Mouse (Mus musculus) large intestine, adult 2 months (tissue): ENCODE data around the gene Kdelc2. TPM values are rescaled to one million over a fixed set of nuclear protein-coding genes. Genes with fewer than 3 reads are reported as not detected.

Source experiments
- DNase-seq: peaks from one replicate; pipeline ENCODE4 v3.0.0-alpha.2; 2012; ENCODE audit warnings: low read depth, low spot score
- WGBS: fragments of 180-500 bp; shearing (Covaris S2); methylation state at CpG from one replicate; pipeline ENCODE4 v1.1.7; 2018; 5-methylcytosine and 5-hydroxymethylcytosine counted together
- polyA plus RNA-seq: library from polyadenylated mRNA; depleted of rRNA; stranded (reverse); fragments of >200 nt; gene quantifications from 2 replicates; pipeline ENCODE4 v1.2.3, GENCODE M21; 2012; rRNA removed

The Kdelc2 gene
- polyA plus RNA-seq, 1 experiment = 2.6 TPM

- no peak for DNase-seq
- WGBS = 34% methylated on average over 3 of the region's 3 CpGs
Observed at GRCm38 (mm10) chr9:53427638-53428037, 43.8 kb downstream of the Kdelc2 start.

- DNase-seq = no peak
- WGBS = 86% methylated on average over 14 of the region's 14 CpGs
Observed at GRCm38 (mm10) chr9:53435830-53436570, 52.2 kb downstream of the Kdelc2 start.

GRCm38 (mm10) chr9:53450609-53451008 is 66.8 kb downstream of the Kdelc2 start:
- WGBS = 86% methylated on average over 1 of the region's 1 CpGs

More at GRCm38 (mm10) chr9:53450609-53451008, 66.8 kb downstream of the Kdelc2 start:
- no peak for DNase-seq

Other genes with a start within 250 kb of the Kdelc2 start
- 1.7 and 2.4 TPM in 2 replicates for gene Ddx10, start 136.0 kb upstream of the Kdelc2 start, polyA plus RNA-seq
- gene Exph5, start 82.4 kb upstream of the Kdelc2 start, polyA plus RNA-seq = 2.6 and 7.5 TPM in 2 replicates
- gene 4930550C14Rik, start 18.3 kb downstream of the Kdelc2 start, polyA plus RNA-seq = 0.12 TPM in 1 of 2 replicates, not detected in the other
- gene Atm, start 152.7 kb downstream of the Kdelc2 start, polyA plus RNA-seq = 0.84 and 1.9 TPM in 2 replicates
- 1.1 and 2.6 TPM in 2 replicates for gene Npat, start 153.0 kb downstream of the Kdelc2 start, polyA plus RNA-seq
- gene Acat1, start 226.4 kb downstream of the Kdelc2 start, polyA plus RNA-seq = 27.9 and 32.8 TPM in 2 replicates